Mouse (Mus musculus): ENCODE measurements around the gene Lrrc4b. TPM values are rescaled to one million over a fixed set of nuclear protein-coding genes. Genes with fewer than 3 reads are reported as not detected.
A peak's percentile ranks its signal among the peaks of the same experiment; 100 is the strongest.

Gene Lrrc4b
- polyA plus RNA-seq (2012; rRNA removed), result 15.3 and 23.0 TPM in 2 replicates
- 1.6 and 1.8 TPM in 2 replicates for polyA plus RNA-seq (2014; fragmentation: Nextera tagmentation; extraction: Ambion mirVana)

DNA sequence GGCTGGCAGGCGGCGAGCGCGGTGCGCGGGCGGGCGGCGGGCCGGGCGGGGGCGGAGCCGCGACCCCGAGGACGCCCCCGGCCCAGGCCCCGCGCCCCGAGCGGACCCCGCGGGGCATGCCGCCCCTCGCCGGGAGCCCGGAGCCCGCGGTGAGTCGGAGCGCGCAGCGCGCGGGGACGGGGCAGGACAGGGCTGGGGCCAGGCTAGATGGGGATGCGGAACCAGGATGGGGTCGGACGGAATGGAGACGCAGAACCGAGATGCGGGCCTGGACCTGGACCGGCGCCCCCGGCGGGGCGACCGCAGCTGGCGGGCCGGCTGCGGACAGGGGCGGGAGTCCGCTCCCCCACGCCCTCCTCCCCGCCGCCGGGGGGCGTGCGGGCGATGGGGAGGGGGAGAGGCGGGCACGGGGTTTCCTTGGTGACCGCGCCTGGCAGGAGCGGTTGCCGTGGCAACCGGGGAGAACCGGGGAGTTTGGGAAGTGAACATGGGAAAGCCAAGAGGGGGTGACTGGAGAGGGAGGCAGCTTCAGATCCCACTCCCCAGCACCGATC lies at the start of gene Lrrc4b:
Gene Lrrc4b, plus strand, starts transcription at position 51 of the 554 bp plus-strand sequence.
- Histone ChIP-seq H3K27ac (replicated peaks; ENCODE audit: low read depth, low read length) (no peak within 1 kb of the TSS), H3K4me1 (ENCODE audit: control insufficient read depth, insufficient read depth, low read length) (peaks cover 9% of the 10 kb centered on the region), H3K4me2 (replicated peaks; ENCODE audit: low read depth, low read length, severe bottlenecking) (peak within 1 kb of the TSS; percentile 83), H3K27me3 (ENCODE audit: control insufficient read depth, insufficient read depth, low read length) (peaks cover 24% of the 10 kb centered on the region), H3K36me3 (ENCODE audit: control insufficient read depth, insufficient read depth, low read length) (no peaks in the 10 kb centered on the region), H3K4me3 (replicated peaks; ENCODE audit: low read length) (peak within 1 kb of the TSS; percentile 58), H3K9me3 (ENCODE audit: control insufficient read depth, low read length) (no peaks in the 10 kb centered on the region), H3K9ac (ENCODE audit: low read depth, low read length, severe bottlenecking) (peak within 1 kb of the TSS; percentile 62)
- ATAC-seq (ENCODE audit: low FRiP score, low read depth), result peak; percentile 51
- DNase-seq (ENCODE audit: low spot score), result peak; percentile 31
- no peak for TF ChIP-seq POLR2A (IDR thresholded peaks at IDR 0.05; ENCODE audit: borderline replicate concordance, extremely low read depth, insufficient read depth, insufficient read length)
- WGBS, result under 1% methylated on average over 25 of the region's 69 CpGs

DNA sequence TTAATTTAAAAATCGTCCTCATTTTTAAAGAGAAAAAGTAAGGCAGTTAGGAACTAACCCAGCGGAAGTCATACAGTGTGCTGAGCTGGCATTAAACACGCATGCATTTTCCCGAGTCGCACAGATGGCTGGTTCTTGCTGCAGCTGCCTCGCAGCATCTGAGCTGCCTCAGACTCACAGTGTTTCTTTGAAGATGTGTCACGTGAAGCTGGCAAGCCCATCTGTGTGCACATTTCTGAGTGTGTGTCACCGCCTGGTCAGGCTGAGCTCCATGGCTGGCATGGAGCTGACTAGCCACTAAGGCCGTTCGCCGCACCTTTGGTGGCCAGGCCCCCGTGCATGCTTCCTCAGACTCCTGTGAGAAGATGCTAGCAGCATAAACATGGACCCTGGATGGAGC lies 46.3 kb upstream of the Lrrc4b start:
- Histone ChIP-seq H3K36me3 (ENCODE audit: control insufficient read depth, insufficient read depth, low read length) (no peaks in the 10 kb centered on the region), H3K4me3 (replicated peaks; ENCODE audit: low read length) (no peak overlapping the region), H3K9me3 (ENCODE audit: control insufficient read depth, low read length) (no peaks in the 10 kb centered on the region), H3K9ac (ENCODE audit: low read depth, low read length, severe bottlenecking) (no peak overlapping the region), H3K4me2 (replicated peaks; ENCODE audit: low read depth, low read length, severe bottlenecking) (no peak overlapping the region), H3K27ac (replicated peaks; ENCODE audit: low read depth, low read length) (no peak overlapping the region), H3K4me1 (ENCODE audit: control insufficient read depth, insufficient read depth, low read length) (no peaks in the 10 kb centered on the region), H3K27me3 (ENCODE audit: control insufficient read depth, insufficient read depth, low read length) (0 out of 2 replicates have a peak, but pooled peaks cover 4% of the 10 kb centered on the region)
- WGBS, result 68% methylated on average over 12 of the region's 12 CpGs
- ATAC-seq (ENCODE audit: low FRiP score, low read depth) (no peak), DNase-seq (ENCODE audit: low spot score) (no peak)
- TF ChIP-seq POLR2A (IDR thresholded peaks at IDR 0.05; ENCODE audit: borderline replicate concordance, extremely low read depth, insufficient read depth, insufficient read length), result no peak

DNA sequence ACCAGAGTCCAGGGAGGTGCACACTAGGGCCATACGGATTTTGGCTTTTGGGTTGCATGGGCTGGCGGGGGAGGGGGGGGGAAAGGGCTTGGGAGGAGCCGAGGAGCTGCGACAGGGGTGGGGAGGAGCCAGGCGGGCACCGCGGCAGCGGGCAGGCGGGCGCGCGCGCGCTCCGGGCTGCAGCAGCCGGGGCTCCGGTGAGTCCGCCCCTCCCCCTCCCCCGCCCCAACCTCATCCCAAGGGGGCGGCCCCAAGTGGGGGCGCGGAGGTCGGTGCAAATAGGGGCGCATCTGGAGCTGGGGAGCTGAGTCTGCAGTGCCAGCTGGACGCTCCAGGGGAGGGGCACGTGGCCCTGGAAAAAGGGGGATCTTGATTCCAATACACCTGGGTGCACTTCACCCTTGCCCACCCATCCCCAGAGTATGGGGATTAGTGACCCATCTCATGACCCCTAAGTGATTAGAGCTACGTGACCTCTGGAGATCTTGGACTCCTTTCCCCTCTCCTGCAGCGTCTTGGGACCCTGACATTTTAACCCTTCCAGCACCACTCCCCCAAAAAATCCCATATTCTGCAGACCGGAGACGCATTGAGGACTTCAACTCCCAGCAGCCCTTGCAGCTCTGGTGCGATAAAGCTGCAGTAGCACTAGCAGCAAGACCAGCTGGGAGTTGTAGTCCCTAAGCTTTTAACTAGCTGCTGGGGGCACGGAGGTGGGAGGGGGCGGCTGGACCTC lies 44.7 kb upstream of the Lrrc4b start, which contains the start of gene Syt3:
Gene Syt3, plus strand, starts transcription at position 123 of the 736 bp plus-strand sequence.
- H3K36me3 ChIP-seq (ENCODE audit: control insufficient read depth, insufficient read depth, low read length), result no peaks in the 10 kb centered on the region
- 0 out of 2 replicates have a peak, but pooled peaks cover 4% of the 10 kb centered on the region for H3K27me3 ChIP-seq (ENCODE audit: control insufficient read depth, insufficient read depth, low read length)
- no peak within 1 kb of the TSS for H3K27ac ChIP-seq (replicated peaks; ENCODE audit: low read depth, low read length)
- peak within 1 kb of the TSS; percentile 50 for H3K9ac ChIP-seq (ENCODE audit: low read depth, low read length, severe bottlenecking)
- peak; percentile 70 for DNase-seq (ENCODE audit: low spot score)
- peak within 1 kb of the TSS; percentile 50 for H3K4me3 ChIP-seq (replicated peaks; ENCODE audit: low read length)
- TF ChIP-seq POLR2A (IDR thresholded peaks at IDR 0.05; ENCODE audit: borderline replicate concordance, extremely low read depth, insufficient read depth, insufficient read length), result no peak
- no peaks in the 10 kb centered on the region for H3K4me1 ChIP-seq (ENCODE audit: control insufficient read depth, insufficient read depth, low read length)
- 0% methylated on average over 11 of the region's 33 CpGs for WGBS
- peak; percentile 84 for ATAC-seq (ENCODE audit: low FRiP score, low read depth)
- no peaks in the 10 kb centered on the region for H3K9me3 ChIP-seq (ENCODE audit: control insufficient read depth, low read length)
- peak within 1 kb of the TSS; percentile 96 for H3K4me2 ChIP-seq (replicated peaks; ENCODE audit: low read depth, low read length, severe bottlenecking)

DNA sequence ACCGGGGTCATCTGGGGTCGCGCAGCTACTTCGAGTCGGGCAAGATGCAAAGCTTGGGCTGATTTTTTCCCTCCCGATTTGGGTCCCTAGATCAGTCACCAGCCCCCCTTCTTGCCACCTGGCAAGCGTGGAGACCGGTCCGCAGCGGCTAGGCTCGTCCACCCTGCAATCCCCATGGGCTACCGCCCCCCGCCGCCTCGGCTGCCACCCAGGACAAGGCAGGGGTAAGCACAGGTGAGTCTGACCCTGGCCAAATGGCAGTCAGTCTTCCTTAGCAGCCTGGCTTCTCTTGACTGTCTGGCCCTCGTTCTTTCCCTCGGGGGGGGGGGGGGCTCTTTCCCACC lies 44.1 kb upstream of the Lrrc4b start:
- H3K4me2 ChIP-seq (replicated peaks; ENCODE audit: low read depth, low read length, severe bottlenecking), result peak overlapping the region; percentile 96
- H3K4me1 ChIP-seq (ENCODE audit: control insufficient read depth, insufficient read depth, low read length), result no peaks in the 10 kb centered on the region
- 0% methylated on average over 17 of the region's 17 CpGs for WGBS
- no peaks in the 10 kb centered on the region for H3K9me3 ChIP-seq (ENCODE audit: control insufficient read depth, low read length)
- H3K27ac ChIP-seq (replicated peaks; ENCODE audit: low read depth, low read length), result no peak overlapping the region
- ATAC-seq (ENCODE audit: low FRiP score, low read depth) (no peak), DNase-seq (ENCODE audit: low spot score) (no peak)
- peak overlapping the region; percentile 50 for H3K4me3 ChIP-seq (replicated peaks; ENCODE audit: low read length)
- TF ChIP-seq POLR2A (IDR thresholded peaks at IDR 0.05; ENCODE audit: borderline replicate concordance, extremely low read depth, insufficient read depth, insufficient read length), result no peak
- peak overlapping the region; percentile 50 for H3K9ac ChIP-seq (ENCODE audit: low read depth, low read length, severe bottlenecking)
- 0 out of 2 replicates have a peak, but pooled peaks cover 4% of the 10 kb centered on the region for H3K27me3 ChIP-seq (ENCODE audit: control insufficient read depth, insufficient read depth, low read length)
- H3K36me3 ChIP-seq (ENCODE audit: control insufficient read depth, insufficient read depth, low read length), result no peaks in the 10 kb centered on the region

DNA sequence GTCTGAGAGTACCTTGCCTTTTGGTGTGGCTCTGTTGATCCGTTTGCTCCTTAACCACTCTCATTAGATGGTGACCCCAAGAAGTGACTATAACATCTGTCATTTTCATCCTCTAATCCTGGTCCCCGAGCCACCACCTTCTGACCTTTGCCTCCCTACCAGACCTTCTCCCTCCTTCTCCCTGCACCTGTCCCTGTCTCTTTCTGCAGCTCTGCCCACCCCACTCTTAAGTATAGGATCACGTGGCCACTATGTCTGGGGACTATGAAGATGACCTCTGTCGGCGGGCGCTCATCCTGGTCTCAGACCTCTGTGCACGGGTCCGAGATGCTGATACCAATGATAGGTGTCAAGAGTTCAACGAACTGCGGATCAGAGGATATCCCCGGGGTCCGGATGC lies 43.1 kb upstream of the Lrrc4b start, which contains the start of gene 1700008O03Rik:
Gene 1700008O03Rik, minus strand, starts transcription at position 101 of the 400 bp plus-strand sequence.
- TF ChIP-seq POLR2A (IDR thresholded peaks at IDR 0.05; ENCODE audit: borderline replicate concordance, extremely low read depth, insufficient read depth, insufficient read length), result no peak
- no peak within 1 kb of the TSS for H3K27ac ChIP-seq (replicated peaks; ENCODE audit: low read depth, low read length)
- DNase-seq (ENCODE audit: low spot score) (no peak), ATAC-seq (ENCODE audit: low FRiP score, low read depth) (no peak)
- 0 out of 2 replicates have a peak, but pooled peaks cover 4% of the 10 kb centered on the region for H3K27me3 ChIP-seq (ENCODE audit: control insufficient read depth, insufficient read depth, low read length)
- H3K9me3 ChIP-seq (ENCODE audit: control insufficient read depth, low read length), result no peaks in the 10 kb centered on the region
- H3K4me3 ChIP-seq (replicated peaks; ENCODE audit: low read length), result peak within 1 kb of the TSS; percentile 50
- WGBS, result 75% methylated on average over 12 of the region's 12 CpGs
- peak within 1 kb of the TSS; percentile 96 for H3K4me2 ChIP-seq (replicated peaks; ENCODE audit: low read depth, low read length, severe bottlenecking)
- no peaks in the 10 kb centered on the region for H3K36me3 ChIP-seq (ENCODE audit: control insufficient read depth, insufficient read depth, low read length)
- H3K4me1 ChIP-seq (ENCODE audit: control insufficient read depth, insufficient read depth, low read length), result no peaks in the 10 kb centered on the region
- peak within 1 kb of the TSS; percentile 50 for H3K9ac ChIP-seq (ENCODE audit: low read depth, low read length, severe bottlenecking)
